Comparison of ENCODE assay signal across 9 mouse cellular contexts in genomic region chr4:105070982-105071381, GRCm38 (mm10). TPM values are rescaled to one million over a fixed set of nuclear protein-coding genes. Genes with fewer than 3 reads are reported as not detected.
DNase-seq lines count a peak whose midpoint lies in the region; ATAC-seq and TF ChIP-seq lines count a peak whose summit lies in the region.
"Had no signal": no experiment of that assay in that cellular context is flagged by ENCODE, and none has a peak within 500 bp of the region (broad histone marks: within the 10 kb centered on the region; RNA-seq: fewer than 3 reads in every experiment).

No protein-coding gene starts in this region.

- WGBS in forebrain, postnatal 0 days = 31% methylated on average over 3 of the region's 3 CpGs
- WGBS in forebrain, embryonic 15.5 days = 23% methylated on average over 3 of the region's 3 CpGs
- 9% methylated on average over 3 of the region's 3 CpGs for WGBS in intestine, postnatal 0 days
- WGBS in thymus, adult 2 months = 20% methylated on average over 3 of the region's 3 CpGs

- intact Hi-C loops in left cerebral cortex, postnatal 14 days (cut with DNase I) = no loop called here

- TF ChIP-seq CTCF in forebrain, postnatal 0 days (IDR thresholded peaks at IDR 0.05; ENCODE audit: low read depth) = peak; percentile 63
- peak; percentile 89 for TF ChIP-seq CTCF in intestine, postnatal 0 days (IDR thresholded peaks at IDR 0.05; ENCODE audit: low read depth)
- no peak for TF ChIP-seq CTCF in thymus, adult 2 months (IDR thresholded peaks at IDR 0.05; ENCODE audit: borderline replicate concordance, control insufficient read depth, extremely low read depth, insufficient read depth, low read length, poor library complexity)

- no peak overlapping the region for H3K27ac ChIP-seq in forebrain, postnatal 0 days (ENCODE audit: low read depth, low read length)
- no peak overlapping the region for H3K27ac ChIP-seq in forebrain, embryonic 15.5 days (replicated peaks)
- H3K27ac ChIP-seq in intestine, postnatal 0 days (ENCODE audit: low read depth, low read length) = peak overlapping the region; percentile 54; the same call in 1 of the 2 replicates
- no peak overlapping the region for H3K27ac ChIP-seq in thymus, adult 2 months (ENCODE audit: control insufficient read depth, insufficient read depth, low read length)
- H3K27ac ChIP-seq: neural tube, embryonic 12.5 days had no signal

- TF ChIP-seq POLR2A in thymus, adult 2 months (IDR thresholded peaks at IDR 0.05; ENCODE audit: control insufficient read depth, extremely low read depth, insufficient read depth, low read length, poor library complexity) = no peak

- no peaks in the 10 kb centered on the region for H3K4me1 ChIP-seq in forebrain, postnatal 0 days (ENCODE audit: insufficient read depth)
- no peaks in the 10 kb centered on the region for H3K4me1 ChIP-seq in forebrain, embryonic 15.5 days
- H3K4me1 ChIP-seq in intestine, postnatal 0 days (replicated peaks; ENCODE audit: control insufficient read depth, insufficient read depth, low read length) = no peaks in the 10 kb centered on the region
- no peaks in the 10 kb centered on the region for H3K4me1 ChIP-seq in thymus, adult 2 months (replicated peaks; ENCODE audit: control insufficient read depth, insufficient read depth, low read length)
- H3K4me1 ChIP-seq: neural tube, embryonic 12.5 days had no signal

- H3K36me3 ChIP-seq in forebrain, postnatal 0 days (ENCODE audit: insufficient read depth) = no peaks in the 10 kb centered on the region
- no peaks in the 10 kb centered on the region for H3K36me3 ChIP-seq in forebrain, embryonic 15.5 days
- no peaks in the 10 kb centered on the region for H3K36me3 ChIP-seq in intestine, postnatal 0 days (ENCODE audit: control insufficient read depth, insufficient read depth)
- no peaks in the 10 kb centered on the region for H3K36me3 ChIP-seq in thymus, adult 2 months (ENCODE audit: control insufficient read depth, insufficient read depth, low read length)
- H3K36me3 ChIP-seq: neural tube, embryonic 12.5 days had no signal

- H3K9me3 ChIP-seq in forebrain, postnatal 0 days (ENCODE audit: low read length) = no peaks in the 10 kb centered on the region
- H3K9me3 ChIP-seq in forebrain, embryonic 15.5 days = no peaks in the 10 kb centered on the region
- H3K9me3 ChIP-seq in intestine, postnatal 0 days (ENCODE audit: control insufficient read depth) = no peaks in the 10 kb centered on the region
- H3K9me3 ChIP-seq: neural tube, embryonic 12.5 days had no signal

- H3K9ac ChIP-seq in forebrain, postnatal 0 days = no peak overlapping the region
- H3K9ac ChIP-seq in forebrain, embryonic 15.5 days (replicated peaks) = no peak overlapping the region
- no peak overlapping the region for H3K9ac ChIP-seq in intestine, postnatal 0 days (ENCODE audit: low read depth, low read length)
- H3K9ac ChIP-seq: neural tube, embryonic 12.5 days had no signal

- no peaks in the 10 kb centered on the region for H3K27me3 ChIP-seq in forebrain, postnatal 0 days (ENCODE audit: insufficient read depth, low read length)
- H3K27me3 ChIP-seq in forebrain, embryonic 15.5 days = no peaks in the 10 kb centered on the region
- no peaks in the 10 kb centered on the region for H3K27me3 ChIP-seq in intestine, postnatal 0 days (replicated peaks; ENCODE audit: control insufficient read depth, insufficient read depth, low read length)
- no peaks in the 10 kb centered on the region for H3K27me3 ChIP-seq in thymus, adult 2 months (ENCODE audit: control insufficient read depth, insufficient read depth, low read length)
- H3K27me3 ChIP-seq: neural tube, embryonic 12.5 days had no signal

- no peak overlapping the region for H3K4me2 ChIP-seq in forebrain, postnatal 0 days (ENCODE audit: low read depth)
- no peak overlapping the region for H3K4me2 ChIP-seq in forebrain, embryonic 15.5 days (replicated peaks)
- H3K4me2 ChIP-seq in intestine, postnatal 0 days (replicated peaks; ENCODE audit: low read depth) = no peak overlapping the region
- H3K4me2 ChIP-seq: neural tube, embryonic 12.5 days had no signal

- H3K4me3 ChIP-seq in forebrain, postnatal 0 days (ENCODE audit: low read depth, low read length) = no peak overlapping the region
- H3K4me3 ChIP-seq in forebrain, embryonic 15.5 days = no peak overlapping the region
- no peak overlapping the region for H3K4me3 ChIP-seq in intestine, postnatal 0 days (ENCODE audit: low read depth, low read length)
- no peak overlapping the region for H3K4me3 ChIP-seq in thymus, adult 2 months (ENCODE audit: control insufficient read depth, insufficient read depth, low read length)
- H3K4me3 ChIP-seq: neural tube, embryonic 12.5 days had no signal

- DNase-seq in forebrain, postnatal 0 days = peak; percentile 50
- peak; percentile 85 for DNase-seq in cerebellum, adult 11-12 months
- DNase-seq in gastrocnemius, adult 8-10 months (ENCODE audit: low spot score in 2 of 2) = peak; percentile 63 to 71
- peak; percentile 44 to 74 for DNase-seq in left cerebral cortex, postnatal 14 days (ENCODE audit: low spot score in 2 of 2)
- DNase-seq in ovary, postnatal 10 days (ENCODE audit: low spot score) = peak; percentile 15
- peak; percentile 60 for DNase-seq in thymus, adult 2 months

- ATAC-seq in forebrain, postnatal 0 days = no peak
- ATAC-seq in forebrain, embryonic 15.5 days (replicated peaks) = no peak
- peak; percentile 100 for ATAC-seq in intestine, postnatal 0 days

RNA-seq across cellular contexts. Expression of gene Prkaa2, which starts 38.7 kb away (rescaled TPM):
- 24.2 and 29.1 TPM in 2 replicates for total RNA-seq in forebrain, postnatal 0 days (2014; rRNA removed)
- 10.6 and 14.5 TPM in 2 replicates for polyA plus RNA-seq in forebrain, postnatal 0 days (2015; fragmentation: Nextera tagmentation; extraction: Ambion mirVana)
- polyA plus RNA-seq in forebrain, embryonic 15.5 days (2015; fragmentation: Nextera tagmentation; extraction: Ambion mirVana) = 11.2 and 11.5 TPM in 2 replicates
- total RNA-seq in gastrocnemius, adult 8-10 months (2022) = 100 to 1,000 TPM; 137 to 175 (median 164) TPM
- 10.2 and 10.9 TPM in 2 replicates for polyA plus RNA-seq in intestine, postnatal 0 days (2015; fragmentation: Nextera tagmentation; extraction: Ambion mirVana)
- 10 to 100 TPM; 33.2 to 33.6 TPM for total RNA-seq in left cerebral cortex, postnatal 14 days (2021)
- 0.89 and 1.7 TPM in 2 replicates for polyA plus RNA-seq in thymus, adult 2 months (2012; rRNA removed)

Comparison
In these comparisons a context has a peak if more than half of its experiments do, and no peak if none do; other contexts are left out.
1. DNase-seq: peak in every context shown above with its lines; median percentile 85 in cerebellum, adult 11-12 months; 67 in gastrocnemius, adult 8-10 months; 60 in thymus, adult 2 months; 59 in left cerebral cortex, postnatal 14 days; 50 in forebrain, postnatal 0 days; 15 in ovary, postnatal 10 days.